Mouse (Mus musculus) frontal cortex, postnatal 10 days (tissue): ENCODE measurements at regions not wholly inside any gene's neighbourhood (a gene's known extent, or its start where the extent isn't known, plus 50 kb on each side); places are given as distances from the start of the nearest gene placed in this dataset.

ENCODE experiments used
- DNase-seq, 2 experiments: peaks; one replicate each; pipeline ENCODE4 v3.0.0; 2022; ENCODE audit warnings: low spot score in 2 of 2, mixed read lengths in 1 of 2

DNA sequence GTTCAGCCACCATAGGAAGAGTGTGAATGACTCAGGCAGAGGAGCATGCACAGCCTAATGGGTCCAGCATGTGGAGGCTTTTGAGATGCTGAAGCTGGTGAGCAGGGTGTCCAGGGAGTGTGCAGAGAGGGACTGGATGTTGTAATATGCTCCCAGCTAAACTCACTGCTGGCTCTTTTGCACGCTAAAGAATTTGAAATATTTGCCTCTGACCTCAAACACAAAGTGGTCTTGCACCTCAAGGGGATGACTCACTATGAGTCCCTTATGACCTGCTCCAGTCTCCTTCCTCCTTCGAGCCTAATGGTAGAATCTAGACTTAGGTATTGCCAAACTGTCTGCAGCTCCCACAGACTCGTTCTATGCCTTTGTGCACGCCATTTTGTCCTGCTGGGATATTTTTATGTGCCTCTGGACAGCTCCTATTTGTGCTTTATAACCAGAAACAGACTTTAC is 55.0 kb upstream of the Slit3 start:
- DNase-seq = no peak

DNA sequence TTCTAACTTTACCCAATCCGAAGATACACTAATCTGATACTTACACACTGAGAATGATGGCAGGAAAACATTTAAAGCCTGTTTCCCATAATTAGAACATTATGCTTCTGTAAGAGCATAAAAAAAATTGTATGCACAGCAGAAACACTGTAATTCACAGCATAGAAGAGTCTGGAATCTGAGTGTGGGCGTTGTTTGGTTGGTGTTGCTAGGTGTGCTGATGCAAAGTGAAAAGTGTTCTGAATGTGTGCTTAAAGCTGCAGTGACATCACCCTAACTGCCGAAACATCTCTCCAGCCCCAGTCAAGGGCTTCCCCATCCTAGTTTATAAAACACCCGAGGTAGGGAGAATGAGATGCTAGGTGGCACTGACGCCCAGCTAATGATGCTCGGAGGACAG is 63.2 kb upstream of the Slit3 start:
- DNase-seq = no peak

DNA sequence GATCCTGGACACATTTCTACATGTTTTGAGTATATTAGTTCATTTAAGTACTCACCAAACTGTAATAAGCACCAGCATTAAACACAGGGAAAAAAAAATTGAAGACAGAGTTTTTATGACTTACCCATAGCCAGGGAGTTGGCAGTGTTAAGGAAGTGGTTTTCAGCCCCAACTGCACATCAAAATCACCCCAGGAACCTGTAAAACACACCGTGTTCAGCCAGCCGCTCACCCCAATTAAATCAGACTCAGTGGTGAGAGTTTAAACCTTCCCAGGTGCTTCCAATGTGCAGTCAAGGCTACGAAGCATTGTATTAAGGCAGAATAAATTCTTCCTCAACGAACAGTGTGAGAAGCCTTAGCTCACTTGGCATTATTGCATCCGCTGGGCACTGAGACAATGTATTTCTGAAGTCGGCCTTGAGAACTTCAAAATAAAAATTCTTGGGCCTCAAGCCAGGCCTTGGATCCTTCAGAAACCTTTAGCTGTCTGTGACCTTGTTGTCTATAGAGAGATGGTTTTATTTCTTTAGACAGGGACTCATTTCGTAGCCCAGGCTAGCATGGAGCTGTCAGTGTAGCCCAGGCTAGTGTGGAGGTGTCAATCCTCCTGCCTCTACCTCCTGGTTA is 65.4 kb upstream of the Slit3 start:
- DNase-seq = no peak

DNA sequence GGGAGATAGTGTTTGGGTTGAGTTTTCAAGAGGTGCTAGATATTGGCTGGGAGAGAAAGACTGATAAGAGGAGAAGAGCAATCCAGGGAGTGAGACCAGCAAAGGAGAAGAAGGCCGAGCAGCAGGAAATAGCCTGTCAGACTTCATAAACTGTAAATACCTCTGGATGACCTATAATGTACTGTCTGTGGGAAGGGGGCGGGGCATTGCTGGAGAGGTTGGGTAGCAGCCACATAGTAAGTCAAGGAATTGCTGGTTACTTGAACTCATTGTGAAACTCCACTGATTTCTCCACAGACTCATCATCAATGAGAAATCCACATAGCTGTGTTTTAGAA is 67.4 kb upstream of the Slit3 start:
- no peak for DNase-seq

DNA sequence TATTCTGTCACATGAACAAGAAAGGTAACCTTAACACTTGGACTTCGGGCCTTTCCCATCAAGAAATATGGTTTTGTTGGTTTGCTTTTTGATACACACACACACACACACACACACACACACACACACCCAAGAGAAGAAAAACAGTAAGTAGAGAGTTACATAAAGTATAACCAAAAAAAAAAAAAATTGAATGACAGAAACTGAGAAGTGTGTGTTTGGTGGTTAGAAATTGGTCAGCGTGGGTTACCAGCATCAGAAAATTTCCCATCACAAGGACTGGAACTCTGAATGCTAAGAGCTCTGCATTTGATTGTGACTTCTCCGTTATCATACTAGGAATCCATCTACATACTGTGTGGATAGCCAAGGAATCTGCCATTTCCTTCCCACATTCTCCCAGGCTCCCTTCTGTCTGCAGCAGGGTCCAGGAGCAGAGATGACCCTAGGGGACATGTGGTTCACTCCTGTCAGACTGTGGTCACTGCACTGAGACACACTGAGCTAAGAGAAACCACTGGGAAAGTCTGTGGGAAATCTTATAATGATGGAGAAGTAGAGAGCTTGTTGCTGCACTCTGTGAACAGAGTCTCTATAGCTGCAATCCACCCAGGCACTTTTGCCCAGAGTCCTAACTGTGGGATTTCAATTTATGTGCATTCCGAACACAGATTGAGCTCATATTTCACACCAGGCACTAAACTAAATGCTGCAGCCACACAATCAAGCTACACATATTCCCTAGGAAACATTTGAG is 68.0 kb upstream of the Slit3 start:
- no peak for DNase-seq

DNA sequence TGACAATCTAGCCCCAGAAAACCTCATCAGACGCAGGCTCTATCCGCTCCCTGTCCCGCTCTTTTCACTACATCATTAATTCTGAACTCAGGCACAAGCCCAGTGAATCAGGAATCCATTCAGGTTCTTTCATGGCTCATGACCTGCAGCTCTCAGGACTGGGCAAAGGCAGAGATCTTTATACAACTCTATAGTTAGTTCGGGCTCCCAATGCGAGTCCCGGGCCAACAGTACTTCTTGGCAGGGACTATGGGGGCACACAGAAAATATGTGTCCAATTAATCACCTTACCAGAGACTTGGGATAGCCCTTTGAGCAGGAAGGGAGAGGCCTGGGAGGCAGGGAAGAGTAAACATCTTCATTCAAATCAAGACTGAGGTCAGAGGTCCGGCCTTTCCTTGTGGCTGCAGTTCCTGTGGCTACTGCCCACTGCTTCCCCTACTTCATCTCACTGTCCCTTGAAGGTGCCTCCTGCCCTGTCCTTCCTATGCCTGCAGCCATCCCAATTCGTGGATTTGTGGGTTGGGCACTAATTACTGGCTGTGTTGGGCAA is 71.3 kb upstream of the Slit3 start:
- DNase-seq = no peak

DNA sequence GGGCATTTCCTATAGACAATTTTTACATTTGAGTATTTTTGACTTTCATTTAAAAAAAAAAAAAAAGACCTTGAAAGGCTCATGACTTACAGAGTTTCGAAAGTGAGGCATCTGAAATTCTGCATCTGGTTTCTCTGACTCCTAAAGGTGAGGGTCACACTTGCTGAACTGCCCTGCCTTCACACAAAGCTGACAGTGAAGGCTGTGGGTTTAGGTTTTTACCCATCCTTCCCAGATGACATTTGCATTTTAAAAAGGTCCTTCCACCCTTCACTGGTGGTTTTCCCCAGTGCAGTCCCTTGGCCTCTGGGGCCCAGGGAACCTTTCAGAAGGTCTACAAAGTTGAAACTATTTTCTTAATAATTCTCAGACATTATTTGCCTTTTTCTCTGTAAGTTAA is 76.4 kb upstream of the Slit3 start:
- DNase-seq = no peak

DNA sequence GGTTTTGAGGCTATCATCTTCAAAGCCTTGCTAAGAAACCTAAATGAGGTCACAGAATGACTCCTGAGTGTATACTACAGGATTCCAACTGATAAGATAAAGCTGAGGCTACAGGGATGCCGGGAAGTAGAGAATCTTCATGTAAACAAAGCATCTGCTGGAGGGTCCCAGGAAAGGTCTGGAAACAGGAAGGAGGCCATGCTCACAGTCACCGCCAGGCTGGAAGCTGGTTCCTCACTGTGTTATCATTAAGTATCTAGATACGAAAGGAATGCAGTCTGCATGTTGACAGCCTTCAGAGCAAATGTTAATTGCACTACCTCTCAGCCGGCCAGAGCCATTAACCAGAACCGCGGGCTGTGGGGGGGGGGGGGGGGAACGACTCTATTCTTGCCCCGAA is 96.6 kb upstream of the Slit3 start:
- DNase-seq = no peak

DNA sequence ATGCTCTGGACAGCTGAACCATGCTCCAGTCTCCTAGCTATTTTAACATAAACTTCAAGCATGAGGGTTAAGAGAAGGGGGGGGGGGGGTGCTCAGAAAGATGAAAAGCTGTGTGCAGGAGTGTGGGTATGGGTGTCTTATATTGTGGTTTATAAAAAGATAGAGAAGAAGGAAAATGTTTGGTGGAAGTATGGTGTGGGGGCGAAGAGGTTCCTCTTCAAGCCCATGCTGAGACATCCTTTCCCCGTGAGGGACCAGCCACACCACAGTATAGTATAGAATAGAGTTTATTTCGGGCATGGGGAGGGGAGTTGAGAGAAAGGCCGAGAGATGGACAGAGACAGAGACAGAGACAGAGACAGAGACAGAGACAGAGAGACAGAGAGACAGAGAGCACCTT is 97.2 kb upstream of the Slit3 start:
- no peak for DNase-seq

DNA sequence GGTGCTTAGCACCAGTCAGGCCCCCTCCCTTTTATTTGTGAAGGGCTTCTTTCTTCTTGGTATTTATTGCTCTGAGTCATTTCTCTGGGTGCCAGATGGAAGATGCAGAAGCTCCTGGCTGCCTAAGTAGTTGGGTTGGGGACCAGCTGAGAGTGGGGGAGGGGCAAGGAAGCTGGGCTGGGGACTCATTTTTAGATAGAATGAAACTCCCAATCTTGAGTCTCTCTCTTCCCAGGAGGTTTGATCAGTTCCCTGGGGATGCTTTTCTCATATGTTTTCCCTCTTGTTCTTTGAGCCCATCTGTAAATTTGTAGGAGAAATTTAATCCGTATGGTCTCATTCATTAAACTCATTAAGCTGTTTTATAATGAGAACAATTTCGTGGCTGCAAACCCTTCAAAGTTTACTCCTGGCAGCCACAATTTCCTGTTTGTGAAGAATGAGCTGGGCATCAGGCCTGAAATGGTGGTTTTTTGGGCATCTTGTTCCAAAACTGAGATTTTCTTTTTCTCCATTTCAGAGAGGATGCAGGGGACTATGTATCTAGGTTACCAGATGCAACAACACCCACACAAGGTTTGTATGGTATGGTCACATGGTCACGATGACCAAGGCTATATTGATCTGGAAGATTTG is 98.9 kb upstream of the Slit3 start:
- DNase-seq = peak; percentile 20 to 26

DNA sequence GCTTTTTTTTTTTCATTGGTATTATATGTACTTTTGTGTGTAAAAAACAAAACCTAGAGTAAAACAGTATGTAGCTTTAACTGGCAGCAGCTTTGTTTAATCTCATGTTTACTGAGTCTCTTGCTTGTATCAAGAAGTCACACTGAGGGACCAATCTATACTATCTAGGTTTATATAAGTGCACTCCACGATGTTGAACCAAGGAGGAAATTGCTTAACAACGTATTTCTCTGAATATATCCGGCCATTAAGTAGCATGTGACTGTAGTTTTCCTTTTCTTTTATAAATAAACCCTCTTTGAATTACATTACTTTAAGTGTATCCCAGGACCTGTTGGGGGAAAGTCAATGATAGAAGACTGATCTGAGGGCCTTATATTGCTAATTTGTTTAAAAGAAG is 104.0 kb upstream of the Slit3 start:
- DNase-seq = no peak

DNA sequence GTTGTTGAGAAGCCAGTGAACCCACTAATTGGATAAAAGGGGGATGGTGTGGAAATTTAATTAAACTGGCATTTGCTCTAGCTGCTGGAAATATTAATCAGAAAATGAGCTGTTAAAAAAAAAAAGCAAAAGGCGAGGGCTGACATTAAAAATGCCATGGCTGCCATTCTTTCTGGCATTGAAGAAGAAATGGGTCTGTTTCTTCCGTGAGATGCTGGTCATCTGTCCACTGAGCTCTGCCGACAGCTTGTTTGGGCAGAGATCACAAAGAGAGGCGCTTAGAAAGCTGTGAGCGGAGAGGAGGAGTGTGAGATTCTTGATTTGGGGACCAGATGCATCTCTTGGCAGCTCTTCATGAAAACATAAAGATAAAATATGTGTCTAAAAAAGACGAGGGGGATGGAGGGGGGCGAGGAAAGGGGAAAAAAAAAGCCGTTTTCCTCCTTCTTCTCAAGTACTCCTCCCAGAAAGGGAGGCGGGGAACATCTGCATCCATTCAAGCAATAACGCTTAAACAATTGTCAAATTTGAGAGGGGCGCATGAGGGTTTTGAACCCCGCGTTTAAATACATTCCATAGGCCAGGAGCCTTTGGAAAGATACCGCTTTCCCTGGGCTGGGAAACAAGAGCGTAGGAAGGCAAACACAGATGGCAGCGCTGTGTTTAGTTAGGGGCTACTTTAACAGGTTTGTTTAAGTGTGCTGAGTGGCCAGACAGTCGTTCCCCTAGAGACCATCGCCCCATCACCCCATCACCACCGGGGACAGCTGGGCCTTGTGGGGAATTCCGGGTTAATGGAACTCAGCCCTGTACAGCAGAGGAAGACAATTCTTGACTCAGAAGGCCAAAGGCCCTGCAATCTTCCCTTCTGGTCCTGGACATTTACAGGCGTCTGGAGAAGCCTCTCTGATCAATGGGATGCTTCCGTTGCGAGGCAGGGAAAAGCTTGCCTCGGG is 109.2 kb upstream of the Slit3 start:
- peak; percentile 21 to 26 for DNase-seq

DNA sequence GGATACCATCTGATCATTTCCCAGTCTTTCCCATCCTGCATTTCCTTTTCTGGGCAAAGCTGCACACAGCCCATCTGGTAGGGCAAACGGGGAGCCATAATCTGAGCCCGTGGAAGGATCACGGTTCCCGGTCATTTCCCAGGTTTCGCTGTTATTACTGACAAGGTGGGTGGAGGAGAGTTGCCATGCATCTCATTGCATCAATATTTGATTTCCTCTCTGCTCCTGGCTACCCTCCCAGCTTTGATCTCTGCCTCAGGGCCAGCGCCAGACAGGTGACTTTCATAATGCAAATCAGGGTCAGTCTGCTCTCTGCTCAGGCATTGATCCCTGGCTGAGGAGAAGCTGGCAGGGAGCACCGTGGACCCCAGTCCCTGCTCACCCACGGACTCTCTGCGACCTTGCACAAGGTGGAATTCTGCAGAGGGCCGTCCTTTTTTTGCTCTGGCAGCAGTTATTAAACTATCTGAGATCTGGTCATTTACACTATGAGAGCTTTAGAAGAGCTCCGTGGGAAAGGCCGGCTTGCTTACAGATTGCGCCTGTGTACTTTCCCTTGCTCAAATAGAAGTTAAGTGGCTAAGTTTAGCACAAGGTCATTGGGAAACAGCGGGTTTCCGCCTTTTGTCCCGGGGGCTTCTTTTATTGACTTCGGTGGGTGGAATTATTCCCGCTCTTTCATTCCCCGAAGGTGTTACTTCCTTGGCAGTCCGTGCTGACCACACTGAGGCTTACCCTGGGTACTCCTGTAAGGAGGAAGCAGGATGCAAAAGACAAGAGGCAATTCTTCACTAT is 114.1 kb upstream of the Slit3 start:
- no peak for DNase-seq

DNA sequence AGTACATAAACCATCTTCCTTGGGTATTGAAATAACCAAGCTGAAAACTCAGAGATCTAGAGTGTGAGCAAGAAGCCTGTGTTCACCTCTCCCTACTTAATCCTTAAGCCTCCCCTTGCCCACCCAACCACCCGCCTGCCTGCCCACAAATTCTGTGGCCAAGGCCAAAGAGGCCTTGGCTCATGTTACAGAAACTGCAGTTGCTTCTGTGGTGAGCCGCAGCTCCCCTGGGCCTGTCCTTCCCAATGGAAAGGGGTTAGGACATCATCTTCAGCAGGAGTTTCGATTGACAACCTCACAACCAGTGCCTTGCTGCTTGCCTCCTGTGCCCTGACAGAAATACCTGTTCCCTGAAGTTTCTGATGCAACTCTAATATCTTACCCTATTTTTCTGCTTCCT is 115.9 kb upstream of the Slit3 start:
- DNase-seq = no peak

DNA sequence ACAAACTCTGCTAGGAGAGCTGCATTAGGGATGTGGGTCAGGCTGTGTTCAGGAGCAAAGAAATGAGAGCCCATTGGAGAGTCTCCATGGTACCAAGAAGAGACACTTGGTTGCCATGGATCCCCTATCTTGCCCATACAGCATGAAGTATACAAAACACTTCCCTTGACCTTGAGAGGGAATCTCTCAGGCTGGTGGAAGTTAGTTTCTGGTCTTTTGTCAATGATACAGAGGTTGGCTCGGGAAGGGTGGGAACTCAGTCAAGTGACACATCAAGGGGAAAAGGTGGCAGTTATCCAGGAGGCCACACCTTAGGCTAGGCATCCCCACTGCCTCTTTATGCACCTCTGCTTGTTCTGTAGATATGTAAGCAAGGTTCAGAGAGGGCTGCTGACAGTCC is 116.6 kb upstream of the Slit3 start:
- no peak for DNase-seq

DNA sequence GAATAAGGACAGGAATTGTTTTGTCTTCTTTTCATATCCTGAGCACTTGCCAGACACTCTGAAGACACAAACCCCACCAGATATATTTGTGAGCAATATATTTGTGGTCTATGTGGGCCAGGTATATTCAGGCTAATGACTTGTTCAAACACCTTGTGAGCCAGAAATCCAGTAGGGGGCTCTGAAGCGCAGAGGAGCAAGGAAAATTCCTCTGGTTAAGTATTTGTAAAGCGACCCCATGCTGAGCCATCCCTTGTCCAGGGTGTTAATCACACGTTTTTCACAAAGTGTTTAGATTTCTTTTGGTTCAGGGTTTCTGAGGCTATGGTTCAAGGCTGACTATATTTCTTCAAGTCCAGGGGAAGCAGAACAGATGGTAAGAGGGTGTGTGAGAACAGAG is 117.1 kb upstream of the Slit3 start:
- DNase-seq = no peak

DNA sequence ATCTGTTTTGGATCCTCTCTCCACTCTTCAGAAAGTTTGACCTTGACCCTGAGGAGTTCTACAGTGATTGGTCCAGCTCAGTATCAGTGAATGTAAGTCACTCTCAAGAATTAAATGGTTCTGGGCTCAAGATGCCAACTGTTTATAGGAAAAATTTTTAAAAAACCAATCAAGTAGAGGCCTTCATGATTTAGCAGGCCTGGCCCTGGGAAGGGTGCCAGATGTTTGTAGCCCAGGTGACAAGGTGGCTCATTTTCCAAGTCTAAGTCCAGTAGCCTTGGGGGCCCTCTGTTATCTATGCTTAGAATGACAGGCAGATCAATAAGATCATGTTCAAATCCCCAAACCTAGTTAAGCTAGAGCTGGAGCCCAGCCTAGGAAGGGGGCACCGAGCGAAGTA is 123.1 kb upstream of the Slit3 start:
- DNase-seq = no peak

DNA sequence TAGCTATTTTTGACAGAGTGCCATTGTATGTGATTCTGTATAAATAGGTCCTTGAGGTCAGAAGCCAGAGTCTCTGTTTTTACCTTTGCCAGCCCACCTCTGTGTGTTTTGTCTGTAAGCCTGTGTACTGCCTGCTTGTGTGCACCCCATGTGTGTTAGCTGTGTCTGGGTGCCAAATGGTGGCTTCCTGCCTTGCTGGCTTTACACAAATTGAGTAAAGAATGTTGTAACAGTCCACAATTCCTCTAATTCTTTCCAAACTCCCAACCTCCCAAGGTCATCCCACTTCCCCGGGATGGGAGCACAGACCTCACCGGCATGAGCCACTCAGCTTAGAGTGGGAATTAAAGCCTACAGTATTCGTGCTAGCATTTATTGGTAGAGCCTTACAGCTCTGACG is 125.5 kb upstream of the Slit3 start:
- DNase-seq = no peak

DNA sequence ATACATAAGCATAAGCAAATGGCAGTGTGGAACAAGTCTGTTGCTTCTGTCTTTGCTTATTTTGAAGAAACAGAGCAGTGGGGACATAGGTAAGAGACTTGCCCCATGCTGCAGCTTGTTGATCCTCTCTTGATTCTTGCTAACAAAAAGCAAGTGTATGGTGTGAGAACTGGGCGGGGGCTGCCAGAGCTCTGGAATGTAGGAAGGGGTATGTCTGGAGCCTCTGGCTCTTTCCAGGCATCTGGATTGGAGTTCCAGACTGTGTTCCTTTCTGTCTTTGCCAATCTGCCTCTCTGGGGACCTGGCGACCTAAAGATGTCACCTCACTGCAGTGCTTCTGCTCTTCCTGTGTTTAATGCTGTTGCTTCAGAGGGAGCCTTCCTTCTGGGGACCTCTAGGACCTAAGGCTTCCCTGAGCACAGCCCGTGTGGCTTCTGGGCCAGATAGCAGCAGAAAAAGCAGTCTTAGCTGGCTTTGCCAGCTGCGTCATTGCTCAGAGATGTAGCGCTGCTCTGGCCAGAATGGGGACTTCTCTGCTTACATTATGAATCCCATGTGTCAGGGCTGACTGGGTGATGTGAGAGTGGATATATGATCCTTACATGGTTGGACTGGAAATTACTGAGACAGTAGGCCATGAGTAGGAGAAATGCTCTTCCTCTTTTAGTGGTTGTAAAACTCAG is 138.1 kb upstream of the Slit3 start:
- DNase-seq = no peak

DNA sequence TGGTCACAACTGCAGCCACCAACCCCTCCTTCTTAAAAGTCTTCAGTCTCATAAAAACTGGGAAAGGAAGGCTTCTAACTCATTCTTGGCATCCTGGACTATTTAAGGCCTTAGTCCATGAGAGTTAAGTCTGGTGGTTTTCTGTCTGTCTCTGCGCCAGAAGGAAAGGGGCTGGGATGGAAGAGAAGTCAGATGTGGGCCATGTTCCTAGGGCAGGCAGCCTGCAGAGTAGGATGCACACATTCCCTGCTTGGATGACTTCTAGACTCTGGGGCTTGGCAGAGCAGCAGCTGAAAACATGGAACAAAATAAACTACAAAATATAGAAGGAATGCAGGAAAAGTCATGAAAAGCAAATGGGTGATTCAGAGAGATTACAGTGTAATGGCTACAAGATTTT is 140.8 kb upstream of the Slit3 start:
- no peak for DNase-seq
